Mouse (Mus musculus) embryo, embryonic 11.5 days (tissue): ENCODE measurements around the gene Thada.
"Not testable (repeated sequence)": the region's sequence is repeated elsewhere in the genome, so short reads cannot be mapped to it uniquely, and the experiment has no call there.

Experiments
- DNase-seq: peaks from one replicate; pipeline ENCODE4 v3.0.0-alpha.2; 2012; ENCODE audit warnings: low read depth, low spot score

Gene Thada

DNA sequence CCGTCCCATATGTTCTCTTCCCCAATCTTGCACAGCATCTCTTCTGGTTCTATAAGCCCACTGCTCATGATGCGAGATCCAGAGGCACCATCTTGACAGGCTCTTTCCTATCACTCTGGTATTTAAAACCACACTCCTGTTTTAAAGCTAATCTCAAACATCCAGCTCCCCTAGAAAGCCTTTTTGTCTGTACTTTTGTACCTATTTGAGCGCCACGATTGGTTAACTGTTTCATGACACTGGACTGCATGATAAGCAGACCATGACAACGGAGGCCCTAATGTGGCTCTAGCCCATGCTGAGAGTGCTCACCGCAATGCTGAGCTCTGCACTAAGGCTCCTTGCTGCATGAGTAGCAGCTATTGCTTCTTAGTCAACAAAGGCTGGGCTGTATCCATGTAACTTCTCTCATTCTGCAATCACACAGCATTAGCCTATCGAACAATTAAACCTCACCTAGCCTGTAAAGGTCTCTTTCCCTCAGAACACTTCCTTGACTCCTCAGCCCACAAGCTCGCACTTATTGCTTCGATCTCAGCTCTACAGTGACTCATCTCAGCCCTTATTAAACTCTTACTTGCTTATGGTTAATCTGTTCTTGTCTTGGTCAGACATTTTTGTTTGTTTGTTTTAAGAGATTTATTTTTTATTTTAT lies 203.6 kb downstream of the Thada start:
- no peak for DNase-seq

GRCm38 (mm10) chr17:84261010-84261409 lies 205.0 kb downstream of the Thada start:
- DNase-seq, result no peak

DNA sequence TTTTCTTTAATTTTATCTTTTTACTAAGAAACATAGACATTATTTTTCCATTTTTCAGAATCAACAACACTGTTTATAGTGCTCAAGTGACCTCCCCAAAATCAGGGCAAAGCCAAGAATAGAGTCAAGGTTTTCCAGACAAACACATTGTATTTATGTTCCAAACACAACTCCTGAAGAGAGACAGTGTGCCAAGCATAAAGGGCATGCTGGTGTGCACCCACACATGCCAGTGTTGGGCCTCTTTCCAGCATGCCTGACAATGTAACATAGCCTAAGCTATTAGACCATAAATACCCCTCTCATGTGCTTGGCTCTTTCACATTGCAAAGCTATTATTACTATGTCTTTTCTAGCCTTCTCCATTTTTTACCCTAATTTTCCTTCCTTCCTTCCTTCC lies 205.8 kb downstream of the Thada start:
- DNase-seq, result no peak

DNA sequence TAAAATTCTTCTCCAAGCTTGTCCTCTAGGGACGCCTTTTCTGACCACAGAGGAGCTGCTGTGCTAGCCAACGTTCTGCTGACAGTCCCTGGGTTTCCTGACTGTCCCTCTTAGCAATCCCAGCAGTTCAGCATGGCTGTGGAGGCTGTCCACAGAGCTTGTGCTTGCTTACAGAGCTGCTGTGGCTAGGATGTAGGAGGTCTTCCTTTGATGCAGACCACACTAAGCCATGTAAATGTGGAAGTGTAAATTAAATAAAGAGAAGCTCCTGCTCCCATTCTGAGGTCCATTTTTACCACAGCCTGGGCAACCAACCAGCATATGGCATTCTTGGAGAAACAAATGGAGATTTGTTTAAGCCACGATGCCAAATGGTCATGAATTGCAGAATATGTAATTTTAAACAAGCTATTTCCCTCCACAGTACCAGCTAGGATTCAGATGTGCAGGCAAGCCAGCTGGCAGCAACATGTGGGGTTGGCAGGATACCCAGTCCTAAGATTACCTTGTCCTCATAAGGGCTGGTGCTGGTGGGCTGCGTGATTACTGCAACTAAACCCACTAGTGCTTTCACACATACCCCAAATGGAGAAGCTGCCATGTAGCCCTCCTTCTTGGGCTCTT lies 207.3 kb downstream of the Thada start:
- DNase-seq, result no peak

DNA sequence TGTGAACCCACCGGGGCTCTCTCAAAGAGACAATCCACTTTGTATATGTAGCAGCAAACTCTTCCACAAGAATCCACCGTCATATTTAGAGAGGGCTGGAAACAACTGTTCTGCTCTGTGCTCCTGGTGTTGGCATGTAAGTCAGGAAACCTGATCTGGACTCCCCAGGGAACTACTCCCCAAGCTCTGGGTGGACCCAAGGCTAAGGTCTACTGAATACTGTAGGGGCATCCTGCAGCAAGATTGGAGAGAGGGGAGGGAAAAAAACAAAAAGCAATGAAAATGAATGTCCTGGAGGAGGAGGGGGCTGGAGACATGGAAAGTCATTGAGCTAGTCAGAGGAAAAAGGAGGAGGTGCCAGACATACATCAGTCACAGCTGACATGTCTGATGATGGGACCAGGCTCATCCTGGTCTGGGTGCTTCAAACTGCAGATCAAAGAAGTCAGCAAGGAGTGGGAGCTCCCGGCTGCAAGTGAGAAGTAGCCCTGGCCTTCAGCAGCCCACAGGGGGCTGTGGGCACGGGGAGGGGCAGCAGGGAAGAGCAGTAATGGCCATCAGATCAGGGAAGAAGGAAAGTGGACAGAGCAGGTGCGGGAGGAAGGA lies 208.0 kb downstream of the Thada start:
- no peak for DNase-seq

- DNase-seq, result no peak
Measured at GRCm38 (mm10) chr17:84256278-84256819, 209.7 kb downstream of the Thada start.

DNA sequence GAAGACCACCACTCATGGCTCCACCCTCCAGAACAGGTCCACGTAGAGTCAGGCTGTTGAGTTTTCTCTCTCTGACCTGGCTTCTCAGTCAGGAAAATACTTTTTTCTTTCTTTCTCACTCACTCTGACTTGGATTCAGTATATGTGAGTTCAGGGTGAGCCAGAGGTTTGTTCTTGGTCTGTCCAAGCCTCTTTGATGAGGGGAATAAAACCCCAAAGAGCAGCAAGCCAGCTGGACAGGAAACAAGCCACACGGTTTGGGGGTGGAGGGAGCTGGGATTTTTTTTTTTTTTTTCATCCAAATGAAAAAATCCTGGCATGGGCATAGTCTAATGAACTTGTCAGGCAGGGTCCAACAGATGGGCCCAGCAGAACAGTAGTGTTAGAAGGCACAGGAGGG lies 210.2 kb downstream of the Thada start:
- no peak for DNase-seq

DNA sequence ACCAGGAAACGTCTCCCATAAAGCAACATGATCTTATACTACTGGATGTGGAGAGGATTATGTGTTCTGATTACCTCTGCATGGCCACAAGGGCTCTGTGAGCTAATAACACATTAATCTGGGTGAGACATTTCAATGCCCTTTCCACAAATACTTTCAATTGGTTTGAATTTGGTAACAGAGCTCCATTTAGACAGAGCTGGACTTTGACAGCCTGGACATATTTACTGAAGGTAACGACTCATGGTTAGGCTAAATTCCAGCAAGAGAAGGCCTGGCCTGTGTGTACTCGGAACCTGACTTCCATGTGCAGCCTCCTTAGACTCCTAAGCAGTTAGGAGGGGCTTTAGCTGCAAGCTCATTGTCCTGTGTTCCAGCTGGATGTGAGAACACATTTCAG lies 214.6 kb downstream of the Thada start:
- DNase-seq, result no peak

- DNase-seq, result no peak
Measured at GRCm38 (mm10) chr17:84244182-84244920, 221.7 kb downstream of the Thada start.

- DNase-seq, result no peak
Measured at GRCm38 (mm10) chr17:84243759-84244158, 222.2 kb downstream of the Thada start.

DNA sequence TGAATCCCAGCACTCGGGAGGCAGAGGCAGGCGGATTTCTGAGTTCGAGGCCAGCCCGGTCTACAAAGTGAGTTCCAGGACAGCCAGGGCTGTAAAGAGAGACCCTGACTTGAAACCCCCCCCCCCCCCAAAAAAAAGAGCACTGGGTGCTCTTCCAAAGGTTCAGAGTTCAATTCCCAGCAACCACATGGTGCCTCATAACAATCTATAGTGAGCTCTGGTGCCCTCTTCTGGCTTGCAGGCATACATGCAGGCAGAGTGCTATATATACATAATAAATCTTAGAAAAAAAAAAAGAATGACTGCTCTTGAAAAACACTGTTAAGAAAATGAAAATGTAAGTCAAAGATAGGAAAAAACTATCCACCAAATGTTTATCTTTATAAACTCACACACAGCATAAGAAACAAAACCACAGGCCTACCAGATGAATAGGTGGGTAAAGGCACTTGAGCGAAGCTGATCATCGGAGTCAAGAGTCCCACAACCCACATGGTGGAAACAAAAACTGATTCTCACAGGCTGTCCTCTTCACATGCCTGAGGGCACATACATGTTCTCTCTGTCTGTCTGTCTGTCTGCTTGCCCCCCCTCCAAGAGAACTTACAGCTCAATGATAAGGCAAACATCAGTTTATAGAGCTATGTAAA lies 224.6 kb downstream of the Thada start:
- DNase-seq, result no peak

- DNase-seq, result no peak
Measured at GRCm38 (mm10) chr17:84239679-84240292, 226.2 kb downstream of the Thada start.

- no peak for DNase-seq
Measured at GRCm38 (mm10) chr17:84238174-84238573, 227.8 kb downstream of the Thada start.

- no peak for DNase-seq
Measured at GRCm38 (mm10) chr17:84236781-84237557, 229.0 kb downstream of the Thada start.

DNA sequence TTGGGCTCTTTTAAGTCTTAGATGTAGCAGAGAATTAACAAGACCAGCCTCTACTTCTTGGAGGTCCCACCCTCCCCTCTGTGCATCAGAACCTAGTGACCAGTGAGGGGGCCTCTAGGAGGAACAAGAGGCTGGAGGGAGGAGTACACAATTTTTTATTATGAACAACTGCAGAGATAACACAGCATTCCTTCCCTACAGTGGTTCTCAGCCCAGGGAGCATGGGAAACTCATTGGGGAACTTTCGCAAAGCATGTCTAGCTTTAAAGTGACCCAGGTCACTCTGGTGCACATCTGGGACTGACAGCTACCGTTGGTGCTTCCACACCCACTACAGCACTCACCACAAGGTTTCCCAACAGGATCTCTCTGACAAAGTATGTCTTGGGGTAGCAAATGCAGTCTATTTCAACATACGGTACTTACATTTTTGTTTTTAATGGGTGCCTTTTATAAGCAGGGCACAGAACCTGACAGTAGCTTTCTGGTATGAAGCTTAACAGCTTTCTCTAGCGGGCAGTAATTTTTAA lies 230.5 kb downstream of the Thada start:
- DNase-seq, result no peak

GRCm38 (mm10) chr17:84234785-84235184 lies 231.2 kb downstream of the Thada start:
- not testable (repeated sequence) for DNase-seq

GRCm38 (mm10) chr17:84233758-84234157 lies 232.2 kb downstream of the Thada start:
- no peak for DNase-seq

- no peak for DNase-seq
Measured at GRCm38 (mm10) chr17:84231361-84231760, 234.6 kb downstream of the Thada start.

GRCm38 (mm10) chr17:84228223-84228622 lies 237.8 kb downstream of the Thada start:
- DNase-seq, result no peak

GRCm38 (mm10) chr17:84226681-84227080 lies 239.3 kb downstream of the Thada start:
- no peak for DNase-seq
